Mouse (Mus musculus) cerebellum, adult 9-10 months (tissue): Measurements from ENCODE around the gene Chchd6.

ENCODE experiments used
- DNase-seq: peaks from one replicate; pipeline ENCODE4 v3.0.0; 2022

The Chchd6 gene

GRCm38 (mm10) chr6:89584634-89585409 is 10.6 kb downstream of the Chchd6 start:
- DNase-seq: no peak

DNA sequence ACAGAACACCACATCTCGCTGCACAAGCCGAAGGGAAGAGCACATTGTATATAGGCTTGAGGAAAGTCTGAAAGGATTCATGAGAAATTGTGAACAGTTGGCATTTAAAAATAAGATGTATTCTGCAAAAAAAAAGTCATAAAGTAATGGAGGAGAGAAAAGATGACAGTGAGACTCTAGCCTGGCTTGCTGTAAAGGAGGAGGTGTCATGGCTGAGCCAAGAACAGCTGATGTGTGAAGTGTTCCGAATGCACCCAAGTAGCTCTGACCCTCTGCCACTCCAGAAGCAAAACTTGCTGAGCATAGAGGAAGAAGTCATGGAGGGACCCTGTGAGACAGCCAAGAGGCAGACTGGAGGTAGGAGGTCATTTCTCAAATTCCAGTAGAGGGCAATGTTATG is 12.3 kb downstream of the Chchd6 start:
- no peak for DNase-seq

GRCm38 (mm10) chr6:89574641-89575040 is 20.8 kb downstream of the Chchd6 start:
- no peak for DNase-seq

- DNase-seq: no peak
These were observed 21.7 kb downstream of the Chchd6 start for GRCm38 (mm10) chr6:89573768-89574167.

GRCm38 (mm10) chr6:89572921-89573636 is 22.4 kb downstream of the Chchd6 start:
- DNase-seq: no peak

DNA sequence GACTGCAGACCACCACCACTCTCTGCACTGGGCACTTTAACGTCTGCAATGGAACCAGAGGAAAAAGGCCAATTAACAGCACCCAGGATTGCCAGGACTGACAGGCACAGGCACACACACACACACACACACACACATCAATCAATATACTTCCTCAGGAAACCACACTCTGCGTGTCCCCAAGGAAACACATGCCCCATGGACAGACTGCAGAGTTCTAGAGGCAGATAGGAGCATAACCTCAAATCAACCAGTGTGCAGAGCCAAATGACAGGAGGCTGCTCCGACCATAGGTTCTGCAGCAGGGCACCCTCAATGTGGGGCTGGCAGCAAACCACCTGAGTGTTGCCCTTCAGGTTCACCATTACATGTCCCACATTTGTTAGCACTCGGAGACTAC is 26.1 kb downstream of the Chchd6 start:
- DNase-seq: no peak

- no peak for DNase-seq
These were observed 28.7 kb downstream of the Chchd6 start for GRCm38 (mm10) chr6:89566740-89567139.

DNA sequence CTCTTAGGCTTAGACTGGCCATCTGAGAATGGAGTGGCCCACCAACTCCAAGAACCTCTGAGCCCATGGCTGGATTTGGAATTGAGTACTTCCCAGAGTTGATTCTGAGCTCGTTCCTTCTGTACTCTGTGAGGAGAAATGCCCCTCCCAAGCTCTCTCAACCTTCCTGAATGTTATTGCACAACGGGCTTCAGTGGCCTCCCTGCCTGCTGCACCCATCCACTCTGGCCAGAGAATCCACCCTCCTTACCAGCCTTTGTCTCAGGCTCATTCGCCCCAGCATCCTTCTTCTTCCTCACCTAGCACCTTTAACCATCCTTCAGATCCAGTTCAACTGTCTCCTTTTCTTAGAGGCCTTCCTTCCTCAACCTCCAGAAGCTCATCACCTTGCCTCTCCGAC is 32.1 kb downstream of the Chchd6 start:
- DNase-seq: no peak

DNA sequence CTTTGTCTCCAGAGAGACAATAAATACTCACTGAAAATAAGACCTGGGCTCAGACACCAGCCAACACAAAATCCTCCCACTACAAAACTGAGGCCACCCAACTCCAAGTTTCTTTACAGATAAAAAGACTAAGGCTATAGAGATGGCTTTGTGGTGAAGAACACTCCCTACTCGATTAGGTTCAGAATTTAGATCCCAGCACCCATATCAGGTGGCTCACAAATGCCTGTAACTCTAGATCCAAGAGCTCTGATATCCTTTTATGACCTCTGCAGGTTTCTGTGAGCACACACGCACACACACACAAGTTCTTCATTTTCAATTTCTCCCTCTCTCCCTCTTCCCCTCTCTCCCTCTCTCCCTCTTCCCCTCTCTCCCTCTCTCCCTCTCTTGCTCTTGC is 34.6 kb downstream of the Chchd6 start:
- DNase-seq: no peak

GRCm38 (mm10) chr6:89557654-89558053 is 37.8 kb downstream of the Chchd6 start:
- no peak for DNase-seq

DNA sequence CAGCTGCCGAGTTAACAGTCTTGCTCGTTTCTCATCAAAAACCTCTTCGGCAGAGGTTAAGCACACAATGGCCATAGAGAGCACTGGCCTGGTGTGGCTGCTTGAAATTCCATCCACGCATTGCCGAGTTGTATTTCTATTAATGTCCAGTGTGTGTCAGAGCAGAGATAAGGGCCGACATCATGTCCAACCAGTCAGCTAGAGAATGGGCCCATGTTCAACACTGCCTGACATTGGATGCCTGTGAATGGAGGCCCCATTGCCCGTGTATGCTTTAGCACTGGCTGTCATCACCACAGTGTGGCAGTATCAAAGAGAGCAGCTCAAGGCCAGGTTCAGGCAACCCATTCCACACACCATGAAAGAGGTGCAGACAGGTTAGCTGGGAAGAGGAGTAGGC is 38.9 kb downstream of the Chchd6 start:
- no peak for DNase-seq

GRCm38 (mm10) chr6:89555971-89556370 is 39.5 kb downstream of the Chchd6 start:
- DNase-seq: no peak

- no peak for DNase-seq
These were observed 41.4 kb downstream of the Chchd6 start for GRCm38 (mm10) chr6:89554029-89554428.

DNA sequence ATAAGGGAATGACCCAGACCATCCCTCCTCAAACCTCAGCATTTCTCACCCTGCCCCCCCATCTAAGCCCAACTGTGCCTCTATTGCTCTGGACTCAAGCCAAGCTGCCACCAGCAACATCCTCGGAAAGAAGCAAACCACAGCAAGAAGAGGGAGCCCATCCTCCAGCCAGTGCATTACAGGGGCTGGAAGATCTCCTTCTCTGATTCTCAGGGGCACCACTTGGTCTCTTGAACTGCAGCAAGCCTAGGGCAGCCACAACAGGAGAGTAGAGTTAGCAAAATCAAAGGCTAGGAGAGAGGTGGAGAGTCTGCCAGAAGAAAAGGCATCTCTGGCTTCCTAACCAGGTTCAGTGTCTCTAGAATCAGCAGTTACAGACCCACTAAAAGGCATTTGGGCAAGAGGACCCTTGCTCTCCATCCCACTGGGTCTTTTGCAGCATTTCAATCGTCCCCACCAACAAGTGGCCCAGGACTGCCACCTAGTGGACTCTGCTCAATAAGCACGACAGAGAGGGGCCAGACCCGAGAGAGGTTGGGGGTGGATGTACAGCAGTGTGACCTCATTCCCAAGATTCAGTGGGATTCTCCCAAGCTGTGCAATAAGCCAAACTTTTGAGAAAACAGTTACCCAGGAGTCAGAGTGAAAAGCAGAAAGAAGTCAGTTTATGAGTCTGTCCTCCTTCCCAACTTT is 42.3 kb downstream of the Chchd6 start:
- DNase-seq: peak; percentile 89

GRCm38 (mm10) chr6:89552321-89553011 is 43.0 kb downstream of the Chchd6 start:
- peak; percentile 33 for DNase-seq

DNA sequence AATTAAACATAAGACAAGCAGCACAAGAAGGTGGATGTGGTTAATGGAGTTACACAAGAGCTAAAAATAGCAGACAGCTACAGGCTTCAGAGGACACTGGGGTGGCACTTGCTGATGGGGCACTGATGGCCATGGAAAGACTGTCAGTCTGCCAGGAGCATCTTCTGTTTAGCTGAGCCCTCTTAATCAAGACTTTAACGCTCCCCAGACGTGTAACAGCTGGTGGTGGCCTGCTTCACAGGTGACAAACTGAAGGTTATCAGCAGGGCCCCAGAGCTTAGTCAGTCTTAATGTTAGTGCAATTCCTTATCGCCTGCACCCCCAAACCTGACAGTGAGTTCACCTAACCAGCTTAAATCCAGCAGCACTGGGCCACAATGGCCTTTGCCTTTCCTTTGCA is 46.3 kb downstream of the Chchd6 start:
- DNase-seq: no peak

DNA sequence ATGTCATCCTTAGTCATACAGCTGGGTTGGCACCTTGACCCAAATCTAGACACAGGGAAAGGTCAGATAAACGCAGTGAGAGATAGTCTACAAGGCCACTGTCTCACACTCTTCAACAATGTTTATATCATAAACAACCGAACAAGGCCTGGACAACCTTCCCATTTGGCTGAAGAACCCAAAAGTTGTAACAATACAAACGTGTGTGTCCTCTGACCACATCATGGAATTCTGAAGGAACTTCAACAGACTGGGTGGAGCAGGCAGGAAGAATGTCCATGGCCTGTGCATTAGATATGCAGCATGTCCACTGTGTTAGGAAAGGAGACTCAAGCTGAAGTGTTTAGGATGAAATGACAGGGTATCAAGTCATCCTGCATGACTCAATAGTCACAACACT is 47.5 kb downstream of the Chchd6 start:
- no peak for DNase-seq

DNA sequence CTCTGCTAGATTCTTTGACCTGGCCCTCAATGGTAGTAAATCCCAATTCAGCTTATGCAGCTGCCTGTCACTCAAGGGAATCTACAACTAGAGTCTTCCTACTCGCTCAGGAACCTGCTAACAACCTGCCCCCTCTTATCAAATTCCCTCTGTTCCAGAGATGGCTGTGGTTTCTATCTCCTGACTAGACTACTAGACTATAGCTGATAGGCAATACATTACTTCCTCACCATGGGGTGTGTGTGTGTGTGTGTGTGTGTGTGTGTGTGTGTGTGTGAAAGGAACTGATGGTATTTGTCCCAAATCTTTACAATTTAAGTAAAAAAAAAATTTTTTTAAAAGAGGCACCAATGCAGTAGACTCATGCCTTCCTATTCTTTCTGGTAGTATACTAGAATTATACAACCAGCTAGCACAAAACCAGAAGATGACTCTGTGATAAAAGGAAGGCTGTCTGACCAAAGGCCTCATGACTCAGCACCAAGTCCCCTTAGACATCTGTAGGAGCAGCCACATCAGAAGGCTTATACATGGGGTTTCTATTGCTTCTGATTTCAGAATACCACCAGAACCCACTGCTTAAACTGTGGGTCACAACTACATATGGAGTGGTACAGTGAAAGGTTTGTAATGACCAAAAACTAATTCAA is 57.2 kb downstream of the Chchd6 start:
- DNase-seq: no peak

- no peak for DNase-seq
These were observed 59.7 kb downstream of the Chchd6 start for GRCm38 (mm10) chr6:89535626-89536225.

DNA sequence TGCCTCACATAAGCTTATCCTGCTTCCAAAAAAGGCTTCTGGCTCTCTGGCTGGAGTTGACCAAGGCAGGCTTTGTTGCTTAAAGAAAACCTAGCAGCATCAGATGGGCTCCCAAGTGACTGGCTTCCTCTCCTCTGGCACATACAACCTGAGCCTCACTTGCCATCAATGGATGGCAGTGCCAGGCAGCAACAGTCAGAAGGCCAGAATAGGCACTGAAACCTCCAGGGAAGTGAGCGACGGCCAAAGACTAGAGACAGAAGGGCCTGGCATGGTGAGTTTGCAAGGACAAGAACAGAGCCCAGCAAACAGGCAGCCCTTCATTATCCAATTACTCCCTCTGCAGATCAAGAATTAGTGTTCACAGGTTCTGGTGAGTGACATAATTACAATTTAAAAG is 70.7 kb downstream of the Chchd6 start:
- DNase-seq: peak; percentile 73

- DNase-seq: no peak
These were observed 85.3 kb downstream of the Chchd6 start for GRCm38 (mm10) chr6:89510154-89510553.

- no peak for DNase-seq
These were observed 86.7 kb downstream of the Chchd6 start for GRCm38 (mm10) chr6:89508725-89509124.
